Mouse (Mus musculus): ENCODE results near the gene Pde6c. TPM values are rescaled to one million over a fixed set of nuclear protein-coding genes. Genes with fewer than 3 reads are reported as not detected.
A peak's percentile ranks its signal among the peaks of the same experiment; 100 is the strongest.

The Pde6c gene
- polyA plus RNA-seq, 1 experiment, result 0.21 TPM

- no peak overlapping the region for H3K4me3 ChIP-seq (ENCODE audit: insufficient read depth, low read length)
- H3K27ac ChIP-seq (ENCODE audit: insufficient read depth, low read length), result no peak overlapping the region
- peaks cover 4% of the 10 kb centered on the region for H3K4me1 ChIP-seq (ENCODE audit: control insufficient read depth, insufficient read depth, low read length)
- TF ChIP-seq CTCF (IDR thresholded peaks at IDR 0.05; ENCODE audit: extremely low read depth, insufficient read depth, low read length), result no peak
- TF ChIP-seq POLR2A (IDR thresholded peaks at IDR 0.05; ENCODE audit: extremely low read depth, insufficient read depth, low read length), result no peak
Observed at GRCm38 (mm10) chr19:38190606-38191005, 58.0 kb downstream of the Pde6c start.

GRCm38 (mm10) chr19:38191446-38191845, 58.9 kb downstream of the Pde6c start:
- Histone ChIP-seq H3K4me1 (ENCODE audit: control insufficient read depth, insufficient read depth, low read length) (peaks cover 4% of the 10 kb centered on the region), H3K4me3 (ENCODE audit: insufficient read depth, low read length) (no peak overlapping the region), H3K27ac (ENCODE audit: insufficient read depth, low read length) (no peak overlapping the region)
- TF ChIP-seq POLR2A (IDR thresholded peaks at IDR 0.05; ENCODE audit: extremely low read depth, insufficient read depth, low read length), result no peak
- no peak for TF ChIP-seq CTCF (IDR thresholded peaks at IDR 0.05; ENCODE audit: extremely low read depth, insufficient read depth, low read length)

GRCm38 (mm10) chr19:38195245-38195644, 62.7 kb downstream of the Pde6c start:
- H3K27ac ChIP-seq (ENCODE audit: insufficient read depth, low read length), result no peak overlapping the region
- no peaks in the 10 kb centered on the region for H3K4me1 ChIP-seq (ENCODE audit: control insufficient read depth, insufficient read depth, low read length)
- no peak overlapping the region for H3K4me3 ChIP-seq (ENCODE audit: insufficient read depth, low read length)
- TF ChIP-seq CTCF (IDR thresholded peaks at IDR 0.05; ENCODE audit: extremely low read depth, insufficient read depth, low read length) (no peak), POLR2A (IDR thresholded peaks at IDR 0.05; ENCODE audit: extremely low read depth, insufficient read depth, low read length) (no peak)

GRCm38 (mm10) chr19:38198731-38199130, 66.2 kb downstream of the Pde6c start:
- Histone ChIP-seq H3K4me3 (ENCODE audit: insufficient read depth, low read length) (no peak overlapping the region), H3K27ac (ENCODE audit: insufficient read depth, low read length) (no peak overlapping the region), H3K4me1 (ENCODE audit: control insufficient read depth, insufficient read depth, low read length) (no peaks in the 10 kb centered on the region)
- no peak for TF ChIP-seq POLR2A (IDR thresholded peaks at IDR 0.05; ENCODE audit: extremely low read depth, insufficient read depth, low read length)
- peak; percentile 20; the same call in 1 of the 2 replicates for TF ChIP-seq CTCF (IDR thresholded peaks at IDR 0.05; ENCODE audit: extremely low read depth, insufficient read depth, low read length)

GRCm38 (mm10) chr19:38206669-38207068, 74.1 kb downstream of the Pde6c start:
- Histone ChIP-seq H3K4me1 (ENCODE audit: control insufficient read depth, insufficient read depth, low read length) (no peaks in the 10 kb centered on the region), H3K27ac (ENCODE audit: insufficient read depth, low read length) (no peak overlapping the region), H3K4me3 (ENCODE audit: insufficient read depth, low read length) (no peak overlapping the region)
- TF ChIP-seq CTCF (IDR thresholded peaks at IDR 0.05; ENCODE audit: extremely low read depth, insufficient read depth, low read length) (peak; percentile 60), POLR2A (IDR thresholded peaks at IDR 0.05; ENCODE audit: extremely low read depth, insufficient read depth, low read length) (no peak)

GRCm38 (mm10) chr19:38217696-38218095, 85.1 kb downstream of the Pde6c start:
- H3K27ac ChIP-seq (ENCODE audit: insufficient read depth, low read length), result no peak overlapping the region
- H3K4me3 ChIP-seq (ENCODE audit: insufficient read depth, low read length), result no peak overlapping the region
- no peak for TF ChIP-seq POLR2A (IDR thresholded peaks at IDR 0.05; ENCODE audit: extremely low read depth, insufficient read depth, low read length)
- no peak for TF ChIP-seq CTCF (IDR thresholded peaks at IDR 0.05; ENCODE audit: extremely low read depth, insufficient read depth, low read length)
- peaks cover under 1% of the 10 kb centered on the region; the same call in 1 of the 2 replicates for H3K4me1 ChIP-seq (ENCODE audit: control insufficient read depth, insufficient read depth, low read length)

- H3K4me1 ChIP-seq (ENCODE audit: control insufficient read depth, insufficient read depth, low read length), result peaks cover 2% of the 10 kb centered on the region; the same call in 1 of the 2 replicates
- H3K4me3 ChIP-seq (ENCODE audit: insufficient read depth, low read length), result peak overlapping the region; percentile 55
- peak overlapping the region; percentile 73 for H3K27ac ChIP-seq (ENCODE audit: insufficient read depth, low read length)
- TF ChIP-seq POLR2A (IDR thresholded peaks at IDR 0.05; ENCODE audit: extremely low read depth, insufficient read depth, low read length), result 0 out of 2 replicates have a peak, but pooled peaks have one; percentile 27
- TF ChIP-seq CTCF (IDR thresholded peaks at IDR 0.05; ENCODE audit: extremely low read depth, insufficient read depth, low read length), result no peak
Observed at GRCm38 (mm10) chr19:38223356-38223904, 90.8 kb downstream of the Pde6c start.

GRCm38 (mm10) chr19:38223905-38224684, 91.5 kb downstream of the Pde6c start, which contains the start of gene Fra10ac1:
Fra10ac1 (minus strand) TSS chr19:38224156.
- TF ChIP-seq CTCF (IDR thresholded peaks at IDR 0.05; ENCODE audit: extremely low read depth, insufficient read depth, low read length) (peak; percentile 28; the same call in 1 of the 2 replicates), POLR2A (IDR thresholded peaks at IDR 0.05; ENCODE audit: extremely low read depth, insufficient read depth, low read length) (no peak; the same call in 1 of the 2 replicates)
- Histone ChIP-seq H3K27ac (ENCODE audit: insufficient read depth, low read length) (peak within 1 kb of the TSS; percentile 95), H3K4me1 (ENCODE audit: control insufficient read depth, insufficient read depth, low read length) (peaks cover 2% of the 10 kb centered on the region; the same call in 1 of the 2 replicates)

GRCm38 (mm10) chr19:38224685-38225060, 92.1 kb downstream of the Pde6c start:
- TF ChIP-seq POLR2A (IDR thresholded peaks at IDR 0.05; ENCODE audit: extremely low read depth, insufficient read depth, low read length) (0 out of 2 replicates have a peak, but pooled peaks have one; percentile 26), CTCF (IDR thresholded peaks at IDR 0.05; ENCODE audit: extremely low read depth, insufficient read depth, low read length) (no peak)
- peak overlapping the region; percentile 55 for H3K4me3 ChIP-seq (ENCODE audit: insufficient read depth, low read length)
- peaks cover 2% of the 10 kb centered on the region; the same call in 1 of the 2 replicates for H3K4me1 ChIP-seq (ENCODE audit: control insufficient read depth, insufficient read depth, low read length)
- peak overlapping the region; percentile 95 for H3K27ac ChIP-seq (ENCODE audit: insufficient read depth, low read length)

More at GRCm38 (mm10) chr19:38223905-38224684, 91.5 kb downstream of the Pde6c start, which contains the start of gene Fra10ac1:
- H3K4me3 ChIP-seq (ENCODE audit: insufficient read depth, low read length), result peak within 1 kb of the TSS; percentile 55

All from cortical plate, adult 2 months (tissue).